Mouse (Mus musculus) G1E (cell line): ENCODE measurements at regions not wholly inside any gene's neighbourhood (a gene's known extent, or its start where the extent isn't known, plus 50 kb on each side); places are given as distances from the start of the nearest gene placed in this dataset.

Experiments used
- CTCF ChIP-seq: IDR thresholded peaks from 2 replicates; pipeline ENCODE4 v1.5.1; 2012; ENCODE audit warnings: low read depth, low read length, inconsistent platforms, mixed read lengths
- GATA1 ChIP-seq: IDR thresholded peaks from 2 replicates; pipeline ENCODE4 v1.6.1; 2012; ENCODE audit warnings: borderline replicate concordance, low read length, inconsistent platforms, mixed read lengths
- POLR2AphosphoS5 ChIP-seq: IDR thresholded peaks from 2 replicates; pipeline ENCODE4 v1.6.1; 2012; ENCODE audit warnings: low read depth, low read length, inconsistent platforms; ENCODE audit not compliant: insufficient replicate concordance
- TAL1 ChIP-seq: conservative IDR thresholded peaks from 2 replicates; pipeline ENCODE4 v1.6.1; 2012; ENCODE audit warnings: low read depth, low read length, inconsistent platforms, mixed read lengths

- TF ChIP-seq CTCF (no peak), GATA1 (no peak), TAL1 (no peak), POLR2AphosphoS5 (no peak)
Measured at GRCm38 (mm10) chr2:161165495-161165894, 56.6 kb upstream of the Chd6 start.
